Mouse (Mus musculus) erythroblast, embryonic 14.5 days (primary cell): ENCODE results near the gene Smim10l2a. TPM values are rescaled to one million over a fixed set of nuclear protein-coding genes. Genes with fewer than 3 reads are reported as not detected.

Experiments
- H3K27me3 ChIP-seq: 2 replicates; pipeline ENCODE4 v1.6.1; 2012; ENCODE audit warnings: inconsistent platforms; ENCODE audit not compliant: control insufficient read depth
- H3K36me3 ChIP-seq: 2 replicates; pipeline ENCODE4 v1.6.1; 2012; ENCODE audit warnings: mild to moderate bottlenecking, inconsistent platforms; ENCODE audit not compliant: control insufficient read depth
- H3K4me1 ChIP-seq: 2 replicates; pipeline ENCODE4 v1.6.1; 2012; ENCODE audit warnings: inconsistent platforms; ENCODE audit not compliant: control insufficient read depth
- H3K4me3 ChIP-seq: replicated peaks from 2 replicates; pipeline ENCODE3; 2012; ENCODE audit warnings: moderate library complexity, mild to moderate bottlenecking, inconsistent platforms
- H3K9me3 ChIP-seq: 2 replicates; pipeline ENCODE4 v1.6.1; 2012; ENCODE audit warnings: low read length, inconsistent platforms, mixed read lengths; ENCODE audit not compliant: control insufficient read depth
- GATA1 ChIP-seq: IDR thresholded peaks from 2 replicates; pipeline ENCODE4 v1.6.1; 2012; ENCODE audit warnings: low read length, inconsistent platforms, mixed read lengths
- TAL1 ChIP-seq: IDR thresholded peaks from 3 replicates; pipeline ENCODE4 v1.6.1; 2012; ENCODE audit warnings: low read length, inconsistent platforms, mixed read lengths
- polyA plus RNA-seq: library from polyadenylated mRNA; stranded (reverse); fragments of >175 nt; gene quantifications from 2 replicates; pipeline ENCODE4 v1.2.3, GENCODE M21; 2012

The Smim10l2a gene
- polyA plus RNA-seq, 1 experiment: not detected

- H3K36me3 ChIP-seq: no peaks in the 10 kb centered on the region
- no peaks in the 10 kb centered on the region for H3K4me1 ChIP-seq
- no peaks in the 10 kb centered on the region for H3K27me3 ChIP-seq
- H3K9me3 ChIP-seq: no peaks in the 10 kb centered on the region
- TF ChIP-seq TAL1 (no peak), GATA1 (no peak)
- no peak overlapping the region for H3K4me3 ChIP-seq
Observed at GRCm38 (mm10) chrX:56405482-56405881, 31.1 kb downstream of the Smim10l2a start.

- TF ChIP-seq GATA1: no peak
- no peak for TF ChIP-seq TAL1
- Histone ChIP-seq H3K9me3 (no peaks in the 10 kb centered on the region), H3K36me3 (no peaks in the 10 kb centered on the region), H3K27me3 (no peaks in the 10 kb centered on the region), H3K4me3 (no peak overlapping the region), H3K4me1 (no peaks in the 10 kb centered on the region)
Observed at GRCm38 (mm10) chrX:56406128-56406527, 31.7 kb downstream of the Smim10l2a start.

- no peaks in the 10 kb centered on the region for H3K27me3 ChIP-seq
- no peak overlapping the region for H3K4me3 ChIP-seq
- H3K9me3 ChIP-seq: no peaks in the 10 kb centered on the region
- no peaks in the 10 kb centered on the region for H3K4me1 ChIP-seq
- TF ChIP-seq TAL1 (no peak), GATA1 (no peak)
- no peaks in the 10 kb centered on the region for H3K36me3 ChIP-seq
Observed at GRCm38 (mm10) chrX:56416277-56416676, 41.9 kb downstream of the Smim10l2a start.

- H3K27me3 ChIP-seq: no peaks in the 10 kb centered on the region
- TF ChIP-seq GATA1: no peak
- no peak for TF ChIP-seq TAL1
Observed at GRCm38 (mm10) chrX:56417541-56417940, 43.2 kb downstream of the Smim10l2a start.

More at GRCm38 (mm10) chrX:56417541-56417940, 43.2 kb downstream of the Smim10l2a start:
- Histone ChIP-seq H3K4me1 (no peaks in the 10 kb centered on the region), H3K36me3 (no peaks in the 10 kb centered on the region), H3K4me3 (no peak overlapping the region), H3K9me3 (no peaks in the 10 kb centered on the region)

Other genes with a start within 250 kb of the Smim10l2a start
- not detected in 2 replicates for gene 3830403N18Rik, start 238.0 kb upstream of the Smim10l2a start, polyA plus RNA-seq
- gene Gm773, start 161.7 kb upstream of the Smim10l2a start, polyA plus RNA-seq: not detected in 2 replicates
- not detected in 2 replicates for gene Zfp449, start 28.2 kb upstream of the Smim10l2a start, polyA plus RNA-seq
- not detected in 2 replicates for gene Gm2174, start 73.4 kb downstream of the Smim10l2a start, polyA plus RNA-seq
- 2.0 and 2.1 TPM in 2 replicates for gene Ints6l, start 80.3 kb downstream of the Smim10l2a start, polyA plus RNA-seq
- gene Gm10477, start 150.2 kb downstream of the Smim10l2a start, polyA plus RNA-seq: not detected in 2 replicates
- gene Gm648, start 175.0 kb downstream of the Smim10l2a start, polyA plus RNA-seq: not detected in 2 replicates
- gene Mmgt1, start 223.5 kb downstream of the Smim10l2a start, polyA plus RNA-seq: 0.04 and 0.07 TPM in 2 replicates
- 0.41 and 0.89 TPM in 2 replicates for gene Slc9a6, start 235.2 kb downstream of the Smim10l2a start, polyA plus RNA-seq